Mouse (Mus musculus) E14TG2a.4 (cell line): ENCODE measurements around the gene Hnrnph2.
A peak's percentile ranks its signal among the peaks of the same experiment; 100 is the strongest.

Experiments used
- H3K27me3 ChIP-seq: 2 replicates; pipeline ENCODE4 v1.6.1; 2014; ENCODE audit warnings: low read length, control low read depth; ENCODE audit not compliant: insufficient read depth
- H3K36me3 ChIP-seq: 2 replicates; pipeline ENCODE4 v1.6.1; 2014; ENCODE audit warnings: low read length, control low read depth; ENCODE audit not compliant: insufficient read depth
- H3K4me1 ChIP-seq: replicated peaks from 2 replicates; pipeline ENCODE4 v1.6.1; 2014; ENCODE audit warnings: low read depth, low read length, control low read depth
- H3K4me3 ChIP-seq: replicated peaks from 2 replicates; pipeline ENCODE4 v1.5.1; 2014; ENCODE audit warnings: mild to moderate bottlenecking, low read length
- H3K9me3 ChIP-seq: 2 replicates; pipeline ENCODE4 v1.6.1; 2014; ENCODE audit warnings: low read length, control low read depth
- CTCF ChIP-seq: conservative IDR thresholded peaks from 2 replicates; pipeline ENCODE4 v1.5.1; 2014; ENCODE audit warnings: low read length
- NANOG ChIP-seq: IDR thresholded peaks from 2 replicates; pipeline ENCODE4 v1.6.1; 2014; ENCODE audit warnings: borderline replicate concordance, low read length, mixed read lengths
- POU5F1 ChIP-seq: IDR thresholded peaks from 2 replicates; pipeline ENCODE4 v1.6.1; 2014; ENCODE audit warnings: low read length, borderline replicate concordance

Hnrnph2 gene

DNA sequence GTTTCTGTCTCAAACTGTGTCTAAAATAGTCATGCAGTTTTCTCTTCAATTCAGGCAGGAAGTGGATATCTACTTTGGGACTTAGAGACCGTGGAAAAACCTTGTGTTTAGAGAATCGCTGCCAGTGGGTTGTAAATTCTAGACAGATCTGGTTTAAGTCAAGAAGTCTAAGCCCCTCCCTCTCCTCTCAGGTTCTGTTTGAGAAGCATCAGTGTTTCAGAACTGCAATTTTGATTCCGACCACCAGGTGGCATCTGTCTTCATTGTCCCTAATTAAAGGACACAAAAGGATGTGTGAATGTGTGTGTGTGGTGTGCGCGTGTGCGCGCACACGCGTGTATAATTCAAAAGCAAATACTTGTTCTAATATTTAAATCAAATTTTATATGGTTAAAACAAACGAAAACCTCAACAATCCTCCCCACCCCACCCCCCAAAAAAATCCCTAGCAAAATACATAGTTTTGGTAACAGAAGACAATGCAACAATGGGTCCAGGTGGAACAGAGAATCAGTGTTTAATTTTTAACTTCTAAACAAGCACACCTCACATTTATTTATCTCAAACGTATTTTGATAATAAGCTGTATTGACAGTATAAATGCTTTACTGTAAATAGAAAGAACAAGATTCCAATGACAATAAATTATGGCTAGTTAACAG is 47.2 kb downstream of the Hnrnph2 start:
- H3K4me3 ChIP-seq, result no peak overlapping the region
- TF ChIP-seq CTCF (peak; percentile 38; the same call in 1 of the 2 replicates), NANOG (no peak), POU5F1 (no peak)

DNA sequence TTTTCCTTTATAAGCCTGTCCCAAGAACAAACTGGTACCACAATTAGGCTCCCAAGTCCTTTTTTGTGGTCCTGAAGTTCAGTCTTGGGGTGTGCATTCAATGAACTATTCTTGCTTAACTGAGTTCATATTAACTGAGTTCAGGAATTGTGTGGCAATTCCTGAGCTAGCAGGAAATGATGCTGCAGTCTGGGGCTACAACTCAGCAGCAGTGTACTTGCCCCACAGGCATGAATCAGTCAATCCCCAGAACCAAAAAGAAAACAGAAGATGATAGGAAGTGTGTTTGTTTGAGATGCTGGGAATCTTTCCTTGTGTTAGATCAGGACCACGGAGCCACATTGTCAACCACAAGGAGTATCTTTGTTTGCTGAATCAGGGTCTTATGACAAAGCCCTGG is 51.1 kb downstream of the Hnrnph2 start:
- Histone ChIP-seq H3K27me3 (no peaks in the 10 kb centered on the region), H3K36me3 (no peaks in the 10 kb centered on the region), H3K9me3 (no peaks in the 10 kb centered on the region), H3K4me3 (no peak overlapping the region), H3K4me1 (peaks cover 5% of the 10 kb centered on the region; the same call in 1 of the 2 replicates)
- TF ChIP-seq CTCF (no peak), POU5F1 (no peak), NANOG (no peak)

More for the DNA sequence above, 47.2 kb downstream of the Hnrnph2 start:
- Histone ChIP-seq H3K9me3 (no peaks in the 10 kb centered on the region), H3K4me1 (peaks cover 6% of the 10 kb centered on the region; the same call in 1 of the 2 replicates), H3K27me3 (no peaks in the 10 kb centered on the region), H3K36me3 (no peaks in the 10 kb centered on the region)
